Mouse (Mus musculus) megakaryocyte, embryonic 14.5 days (primary cell): ENCODE results near the gene Tmigd1.

Source experiments
- FLI1 ChIP-seq: IDR thresholded peaks from 2 replicates; pipeline ENCODE4 v1.6.1; 2012; ENCODE audit warnings: low read length, inconsistent platforms, mixed read lengths
- GATA1 ChIP-seq: IDR thresholded peaks from 3 replicates; pipeline ENCODE4 v1.6.1; 2012; ENCODE audit warnings: mixed read lengths, low read length, inconsistent platforms, borderline replicate concordance

DNA sequence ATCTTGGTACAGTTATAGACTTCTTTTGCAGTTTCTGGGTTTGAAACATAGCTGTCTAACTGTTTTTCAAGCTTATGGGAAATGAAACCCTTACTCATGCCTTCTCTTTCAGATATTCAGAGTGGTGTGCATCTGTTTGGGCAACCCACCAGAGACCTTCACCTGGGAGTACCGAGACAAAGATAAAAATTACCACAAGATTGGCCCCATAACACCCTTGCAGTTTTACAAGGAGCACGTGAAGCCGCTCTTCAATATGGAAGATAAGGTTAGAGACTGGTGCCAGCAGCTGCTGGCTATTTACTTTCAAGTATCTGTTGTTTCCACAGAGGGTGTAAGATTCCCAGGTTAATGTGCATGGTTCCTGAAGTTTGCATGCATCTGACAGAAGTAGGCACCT lies 63.7 kb downstream of the Tmigd1 start:
- TF ChIP-seq GATA1 (no peak), FLI1 (no peak)
